Mouse (Mus musculus): ENCODE measurements around the gene Pbld1.

DNA sequence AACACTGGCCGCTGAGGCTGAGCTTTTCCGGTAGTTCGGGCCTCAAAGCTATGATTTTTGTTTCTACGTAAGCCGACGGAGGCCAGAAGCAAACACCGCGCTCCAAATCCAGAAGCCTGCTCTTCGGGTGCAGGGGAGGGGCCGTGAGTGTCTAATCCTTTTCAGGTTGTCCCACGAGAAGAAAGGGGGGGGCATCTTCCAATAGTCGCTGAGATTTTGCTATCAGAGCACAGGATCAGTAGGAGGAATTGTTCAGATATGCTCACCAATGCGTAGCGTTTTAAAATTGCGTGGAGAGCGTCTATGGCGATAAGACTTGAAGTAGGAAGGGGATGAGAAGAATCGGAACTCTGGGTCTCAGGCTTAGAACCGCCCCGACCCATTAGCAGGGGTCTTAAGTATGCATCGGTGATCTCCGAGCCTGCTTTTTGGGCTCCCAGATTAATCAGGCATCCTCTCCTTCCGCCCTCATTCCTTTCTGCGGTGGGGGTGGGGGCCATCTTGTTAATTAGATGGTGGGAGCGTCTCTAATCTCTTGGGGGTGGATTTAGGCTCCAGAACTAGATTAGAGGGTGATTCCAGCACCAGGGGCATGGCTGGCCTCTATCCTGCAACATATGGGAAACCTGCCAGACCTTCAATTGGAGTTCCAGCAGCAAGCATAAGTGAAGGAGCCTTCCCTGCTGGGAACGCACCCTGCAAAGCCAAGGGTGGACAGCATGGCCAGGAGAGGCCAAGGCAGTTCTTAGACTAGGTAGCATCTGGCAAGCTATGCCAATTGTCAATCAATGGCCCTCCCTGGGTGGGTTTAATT, 30.0 kb downstream of the Pbld1 start:
- TF ChIP-seq CTCF (IDR thresholded peaks at IDR 0.05; ENCODE audit: borderline replicate concordance, control insufficient read depth, extremely low read depth, insufficient read depth, low read length, poor library complexity) (no peak), POLR2A (IDR thresholded peaks at IDR 0.05; ENCODE audit: control insufficient read depth, extremely low read depth, insufficient read depth, low read length, poor library complexity) (no peak)

Data from thymus, adult 2 months (tissue).